Mouse (Mus musculus) kidney, embryonic 16.5 days (tissue): Measurements from ENCODE around the gene Mov10. TPM values are rescaled to one million over a fixed set of nuclear protein-coding genes. Genes with fewer than 3 reads are reported as not detected.

Experiments used
- polyA plus RNA-seq: library from polyadenylated mRNA; unstranded; fragments of >200 nt; fragmentation: Nextera tagmentation; extraction: Ambion mirVana; gene quantifications from 2 replicates; pipeline ENCODE4 v1.2.1, GENCODE M21; 2015

Mov10 gene
- polyA plus RNA-seq, 1 experiment from 2014 or later: 61.5 TPM

Other genes with a start within 250 kb of the Mov10 start
- gene Slc16a1, start 179.9 kb downstream of the Mov10 start, polyA plus RNA-seq: 44.0 and 48.7 TPM in 2 replicates
- 7.0 and 8.9 TPM in 2 replicates for gene Ppm1j, start 37.5 kb downstream of the Mov10 start, polyA plus RNA-seq
- gene Fam19a3, start 36.7 kb downstream of the Mov10 start, polyA plus RNA-seq: 0.18 and 0.20 TPM in 2 replicates
- gene Rhoc, start 30.2 kb downstream of the Mov10 start, polyA plus RNA-seq: 136 and 146 TPM in 2 replicates
- 36.0 and 39.9 TPM in 2 replicates for gene St7l, start 45.4 kb upstream of the Mov10 start, polyA plus RNA-seq
- 194 and 209 TPM in 2 replicates for gene Capza1, start 45.9 kb upstream of the Mov10 start, polyA plus RNA-seq
- gene Wnt2b, start 143.4 kb upstream of the Mov10 start, polyA plus RNA-seq: 0.54 and 0.80 TPM in 2 replicates
- 28.6 and 29.3 TPM in 2 replicates for gene Cttnbp2nl, start 234.6 kb upstream of the Mov10 start, polyA plus RNA-seq
- not detected in 2 replicates for gene 4930564D02Rik, start 248.3 kb upstream of the Mov10 start, polyA plus RNA-seq